Mouse (Mus musculus) spleen, adult 12 weeks (tissue): Measurements from ENCODE around the gene Hmces.
"Not testable (repeated sequence)": the region's sequence is repeated elsewhere in the genome, so short reads cannot be mapped to it uniquely, and the experiment has no call there.

Experiments used
- DNase-seq: peaks from one replicate; pipeline ENCODE4 v3.0.0; 2022; ENCODE audit warnings: low spot score

Hmces gene

DNA sequence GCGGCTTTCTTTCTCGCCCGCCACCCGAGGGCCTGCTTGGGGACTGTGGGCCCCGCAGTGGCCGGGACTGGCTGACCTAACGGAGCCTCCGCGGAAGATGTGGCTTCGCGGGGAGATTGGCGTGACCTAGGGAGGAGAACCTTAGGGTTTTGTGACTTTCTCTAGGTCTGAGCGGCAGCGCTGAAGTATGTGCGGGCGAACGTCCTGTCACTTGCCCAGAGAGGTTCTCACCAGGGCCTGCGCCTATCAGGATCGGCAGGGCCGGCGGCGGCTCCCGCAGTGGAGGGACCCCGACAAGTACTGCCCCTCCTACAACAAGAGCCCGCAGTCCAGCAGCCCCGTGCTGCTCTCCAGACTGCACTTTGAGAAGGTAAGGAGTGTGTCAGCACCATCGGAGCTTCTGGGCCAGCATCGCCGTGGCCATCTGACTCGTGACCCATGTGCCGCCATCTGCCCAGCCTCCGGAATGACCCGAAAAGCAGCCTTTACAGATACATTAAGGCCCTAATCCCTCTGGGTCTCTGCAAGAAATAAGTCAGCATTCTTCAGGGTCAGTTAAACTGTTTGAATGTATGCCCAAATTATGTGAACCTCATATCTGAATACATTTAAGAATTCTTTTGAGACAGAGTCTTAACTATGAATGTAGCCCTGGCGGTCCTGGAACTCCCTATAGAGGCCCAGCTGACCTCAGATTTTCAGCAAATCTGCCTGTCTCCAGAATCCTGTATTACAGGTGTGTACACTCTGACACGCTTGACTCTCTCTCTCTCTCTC, 779 bp downstream of the Hmces start:
- peak; percentile 43 for DNase-seq

DNA sequence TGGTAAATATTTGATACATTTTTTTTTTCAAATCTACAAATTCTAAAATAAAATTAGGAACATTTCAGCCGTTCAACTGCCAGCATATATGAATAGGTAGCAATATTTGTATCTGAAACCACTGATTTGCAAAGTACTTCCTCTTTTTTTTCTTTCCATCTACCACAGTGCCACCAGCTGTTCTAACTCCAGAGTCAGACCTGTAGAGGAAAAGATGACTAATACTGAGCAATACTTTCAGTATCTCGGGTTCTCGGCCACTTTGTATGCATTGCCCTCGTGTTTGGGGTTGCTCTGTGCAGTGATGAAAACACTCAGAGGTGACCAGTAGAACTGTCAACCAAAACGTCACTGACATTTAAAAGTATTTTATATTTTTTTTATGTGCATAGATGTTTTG, 2.2 kb downstream of the Hmces start:
- no peak for DNase-seq

DNA sequence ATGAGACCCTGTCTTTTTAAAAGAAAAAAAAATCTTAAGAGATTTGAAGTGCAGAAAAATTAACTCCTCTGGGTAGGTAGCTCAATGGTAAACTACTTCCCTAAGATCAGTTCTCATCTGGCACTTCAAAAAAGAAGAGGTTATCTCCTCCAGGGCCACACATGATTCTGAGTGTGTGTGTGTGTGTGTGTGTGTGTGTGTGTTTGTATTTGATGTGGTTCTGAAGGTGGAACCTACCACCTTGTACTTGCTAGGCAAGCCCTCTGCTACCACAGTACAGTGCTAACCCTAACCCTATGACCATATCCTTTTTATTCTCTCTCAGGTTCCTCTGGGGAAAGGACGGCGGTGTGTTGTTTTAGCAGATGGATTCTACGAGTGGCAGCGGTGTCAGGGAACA, 7.5 kb downstream of the Hmces start:
- DNase-seq, result no peak

DNA sequence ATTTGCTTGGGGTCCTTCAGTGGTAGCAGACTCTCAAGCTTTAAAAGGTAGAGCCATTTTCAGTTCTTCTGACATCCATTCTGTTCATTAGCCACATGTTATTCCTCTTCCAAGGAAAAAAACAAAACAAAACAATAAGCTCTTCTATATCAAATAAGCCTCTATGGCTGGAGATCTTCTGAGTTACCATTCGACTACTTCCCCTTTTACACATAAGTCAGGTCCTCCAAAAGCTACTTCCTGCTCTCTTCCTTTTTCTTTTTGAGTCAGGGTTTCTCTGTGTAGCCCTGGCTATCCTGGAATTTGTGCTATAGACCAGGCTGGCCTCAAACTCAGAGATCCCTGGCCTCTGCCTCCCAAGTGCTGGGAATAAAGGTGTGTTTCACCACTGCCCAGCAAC, 9.9 kb downstream of the Hmces start:
- DNase-seq, result no peak

DNA sequence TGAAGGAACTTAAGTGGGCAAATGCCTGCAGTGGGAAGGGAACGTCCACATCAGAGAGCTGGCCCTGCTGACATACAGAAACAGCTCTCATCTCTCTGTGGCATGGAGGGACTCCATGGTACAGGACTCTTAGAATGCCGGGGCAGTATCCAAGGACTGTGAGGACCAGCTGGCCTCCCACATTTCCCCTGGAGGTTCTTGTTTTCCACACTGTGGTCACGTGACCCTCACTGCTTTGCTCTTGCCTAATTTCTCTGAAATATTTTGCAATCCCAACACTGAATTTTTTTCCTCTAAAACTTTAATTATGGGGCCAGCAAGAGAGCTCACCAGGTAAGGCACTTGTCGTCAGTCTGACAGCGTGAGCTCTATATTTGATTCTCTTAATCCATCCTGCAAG, 21.3 kb downstream of the Hmces start:
- no peak for DNase-seq

DNA sequence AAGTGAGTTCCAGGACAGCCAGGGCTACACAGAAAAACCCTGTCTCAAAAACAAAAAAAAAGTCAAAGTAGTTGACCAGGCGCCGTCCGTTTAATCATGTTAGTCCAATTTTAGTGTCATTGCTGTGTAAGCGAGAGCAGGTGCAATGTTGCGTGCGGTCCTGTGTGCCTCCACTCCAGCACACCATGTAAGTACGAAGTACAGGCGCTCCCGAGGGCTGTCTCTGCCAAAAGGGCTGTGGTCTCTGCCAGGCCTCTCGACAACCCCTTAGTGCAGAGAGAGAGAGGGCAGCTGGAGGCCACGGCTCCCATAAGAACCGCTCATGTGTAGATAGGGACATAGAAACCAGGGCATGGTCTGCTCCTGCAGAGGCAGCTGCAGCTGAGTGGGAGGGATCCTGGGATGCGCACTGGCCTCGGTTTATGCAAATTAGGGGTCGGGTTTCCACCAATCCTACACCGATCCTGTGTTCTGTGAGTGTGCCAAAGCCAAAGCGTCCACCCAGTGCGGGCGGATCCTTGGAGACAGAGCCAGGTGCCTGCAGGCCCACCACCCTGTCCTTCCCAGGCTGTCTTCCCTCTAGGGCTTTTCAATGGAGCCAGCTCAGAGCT, 23.5 kb downstream of the Hmces start:
- no peak for DNase-seq

DNA sequence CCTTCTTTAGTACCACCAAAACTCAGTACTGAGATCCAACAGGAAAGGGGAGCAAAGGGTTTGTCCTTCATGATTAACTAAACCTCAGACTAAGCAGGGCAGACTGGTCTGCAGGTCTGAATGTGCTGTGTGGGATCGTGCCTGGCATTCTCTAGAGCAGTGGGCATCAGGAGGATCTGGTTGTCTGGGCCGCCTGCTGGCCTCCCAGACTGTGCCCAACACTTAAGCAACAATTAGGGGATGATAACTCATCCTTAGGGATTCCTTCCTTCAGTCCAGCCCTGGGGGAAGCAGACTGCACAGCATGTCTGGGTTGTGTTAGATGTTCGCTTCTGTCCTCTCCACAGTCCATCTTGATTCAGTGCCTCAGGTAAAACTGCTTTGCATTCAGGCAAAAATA, 25.2 kb downstream of the Hmces start:
- no peak for DNase-seq

DNA sequence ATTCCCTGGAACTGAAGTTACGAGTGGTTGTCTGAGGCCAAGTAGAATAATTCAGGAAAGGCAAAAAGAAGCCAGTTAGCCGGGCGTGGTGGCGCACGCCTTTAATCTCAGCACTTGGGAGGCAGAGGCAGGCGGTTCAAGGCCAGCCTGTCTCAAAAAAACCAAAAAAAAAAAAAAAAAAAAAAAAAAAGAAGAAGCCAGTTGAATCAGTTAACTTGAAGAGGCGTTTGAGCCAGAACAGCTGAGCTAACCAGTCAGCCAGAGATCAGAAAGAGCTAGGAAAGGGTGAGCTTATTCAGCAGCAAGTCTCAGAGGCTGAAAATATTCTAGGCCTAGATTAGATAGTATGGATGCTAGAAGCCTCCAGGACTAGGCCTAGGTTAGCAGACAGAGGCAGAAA, 28.4 kb downstream of the Hmces start:
- no peak for DNase-seq

DNA sequence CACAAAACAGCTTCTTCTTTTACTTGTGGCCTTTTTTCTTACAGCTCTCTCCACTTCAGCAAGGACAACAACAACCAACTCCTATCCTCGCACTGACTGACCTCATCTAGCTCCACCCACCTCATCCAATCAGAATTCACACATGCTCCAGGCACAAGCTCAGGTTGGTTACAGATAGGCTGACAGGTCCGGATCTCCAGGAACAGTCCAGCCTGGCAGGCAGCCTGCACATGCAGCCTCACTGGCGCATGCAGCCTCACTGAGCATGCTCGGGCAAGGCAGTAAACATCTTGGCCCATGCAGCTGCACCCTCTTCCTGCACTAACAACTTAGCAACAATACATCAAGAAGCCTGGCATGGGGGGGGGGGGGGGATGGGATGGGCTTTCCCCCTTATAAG, 48.7 kb downstream of the Hmces start:
- not testable (repeated sequence) for DNase-seq

DNA sequence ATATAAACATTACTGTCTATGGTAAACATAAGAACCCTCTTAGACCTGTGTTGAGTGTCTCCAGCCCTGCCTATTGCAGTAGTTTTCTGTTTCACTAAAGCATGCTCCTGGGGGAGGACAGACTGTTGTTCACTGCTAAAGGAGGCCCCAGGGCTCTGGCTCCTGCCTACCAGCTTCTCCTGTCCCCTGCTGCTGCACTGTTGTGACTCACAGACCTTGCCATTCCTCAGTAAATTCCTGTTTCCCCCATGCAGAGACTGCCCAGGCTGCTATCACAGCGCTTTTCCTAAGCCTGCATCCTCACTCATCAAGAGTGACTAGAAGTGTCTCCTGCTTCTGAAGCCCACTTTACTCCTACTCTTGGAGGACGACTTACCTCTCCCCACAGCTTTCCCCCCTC, 56.3 kb downstream of the Hmces start:
- DNase-seq, result no peak

DNA sequence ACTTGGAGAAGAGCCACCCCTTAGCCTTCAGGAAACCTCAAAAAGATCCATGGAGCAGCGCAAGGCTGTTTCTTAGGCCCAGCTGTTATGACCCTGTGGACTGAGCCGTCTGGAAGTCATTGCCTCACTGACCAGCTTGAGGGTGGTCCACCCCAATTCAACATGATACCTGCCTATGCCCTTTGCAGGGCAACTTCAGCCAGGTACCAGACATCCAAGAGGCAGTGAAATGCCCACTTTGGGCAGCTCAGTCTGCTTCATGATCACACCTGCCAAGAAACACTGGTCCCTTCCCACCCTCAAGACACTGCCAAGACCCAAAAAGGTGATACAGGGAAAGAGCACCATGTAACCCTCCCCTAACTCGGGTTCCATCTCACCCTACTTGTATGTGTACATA, 66.0 kb downstream of the Hmces start:
- DNase-seq, result no peak

DNA sequence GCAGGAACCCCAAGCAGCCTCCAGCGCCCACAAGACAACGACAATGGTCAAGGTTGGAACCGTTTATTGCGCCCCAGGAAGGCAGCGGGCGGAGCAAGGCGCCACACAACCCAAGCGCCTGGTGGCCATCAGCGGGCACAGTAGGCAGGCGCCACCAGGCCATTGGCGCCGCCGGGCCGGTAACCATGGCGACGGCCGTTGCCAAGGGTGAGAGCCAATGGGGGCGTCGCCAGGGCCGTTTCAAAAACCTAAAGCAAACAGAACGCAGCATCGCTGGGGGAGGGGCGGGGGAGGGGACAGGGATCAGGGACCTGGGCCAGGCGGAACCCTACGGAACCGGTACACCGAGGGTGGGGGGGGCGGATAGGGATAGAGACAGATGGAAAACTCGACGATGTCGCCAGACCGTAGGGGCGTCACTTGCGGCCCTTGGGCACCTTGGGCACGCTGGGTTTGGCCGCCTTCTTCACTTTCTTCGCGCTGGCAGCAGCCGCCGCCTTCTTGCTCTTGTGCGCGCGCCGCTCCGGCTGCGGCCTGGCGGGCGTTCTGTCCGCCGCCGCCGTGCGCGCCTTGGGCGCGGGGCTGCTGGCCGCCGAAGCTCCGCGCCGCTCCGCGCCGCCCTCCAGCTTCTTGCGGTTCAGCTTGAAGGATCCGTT, 66.8 kb downstream of the Hmces start:
- DNase-seq, result no peak

DNA sequence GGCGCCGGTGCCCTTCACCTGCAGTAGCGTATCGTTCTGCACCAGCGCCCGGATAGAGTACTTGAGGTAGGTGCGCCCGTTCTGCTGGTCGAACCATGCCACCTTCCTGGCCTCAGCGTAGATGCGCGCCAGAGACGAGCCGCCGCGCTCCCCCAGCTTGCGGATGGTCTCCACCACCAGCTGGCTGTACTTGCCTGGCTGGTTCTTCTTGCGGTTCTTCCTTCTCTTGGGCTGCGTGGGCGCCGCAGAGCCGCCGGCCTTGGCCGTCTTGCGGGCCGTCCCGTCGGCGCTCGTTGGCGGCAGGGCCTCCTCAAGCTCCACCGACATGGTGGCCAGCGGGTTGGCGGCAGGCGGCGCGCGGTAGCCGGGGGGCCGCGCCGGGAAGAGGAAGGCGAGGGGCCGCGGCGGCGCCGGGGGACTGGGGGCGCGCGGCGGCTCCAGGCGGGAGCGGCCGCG, 67.3 kb downstream of the Hmces start:
- DNase-seq, result no peak

DNA sequence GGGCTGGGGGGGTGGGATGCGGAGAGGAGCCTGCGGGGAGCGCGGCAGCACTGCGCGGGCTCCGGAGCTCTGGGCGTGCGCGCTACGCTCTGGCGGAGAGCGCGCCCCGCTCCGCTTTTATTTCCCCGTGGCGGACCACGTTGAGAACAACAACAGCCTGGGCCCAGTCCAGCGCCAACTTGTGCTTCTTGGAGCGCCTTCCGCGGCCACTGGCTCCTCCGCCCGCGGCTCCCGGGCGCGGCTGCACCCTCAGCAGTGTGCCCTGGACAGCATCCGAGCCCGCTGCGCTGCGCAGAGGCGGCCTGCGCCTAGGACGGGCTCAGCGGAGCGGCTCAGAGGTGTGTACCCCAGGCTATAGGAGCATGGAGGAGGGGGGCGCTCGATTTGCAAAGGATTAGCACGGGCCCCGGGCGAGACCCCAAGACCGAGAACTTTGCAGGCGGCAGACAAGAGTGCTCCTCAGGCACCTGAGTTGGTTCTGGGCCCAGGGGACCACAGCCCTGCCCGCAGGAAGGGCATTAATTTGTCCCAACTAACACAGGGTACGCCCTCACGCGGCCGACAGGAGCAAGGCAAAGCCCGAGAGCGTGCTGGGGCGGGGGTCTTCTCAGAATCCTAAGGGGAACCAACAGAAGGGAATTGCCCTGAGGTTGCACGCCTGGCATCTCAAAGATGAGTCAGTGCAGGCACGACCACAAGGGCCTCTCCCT, 68.0 kb downstream of the Hmces start, which contains the start of gene H1fx:
H1fx (minus strand) TSS at position 91 of the 710 bp plus-strand sequence.
- DNase-seq, result no peak

DNA sequence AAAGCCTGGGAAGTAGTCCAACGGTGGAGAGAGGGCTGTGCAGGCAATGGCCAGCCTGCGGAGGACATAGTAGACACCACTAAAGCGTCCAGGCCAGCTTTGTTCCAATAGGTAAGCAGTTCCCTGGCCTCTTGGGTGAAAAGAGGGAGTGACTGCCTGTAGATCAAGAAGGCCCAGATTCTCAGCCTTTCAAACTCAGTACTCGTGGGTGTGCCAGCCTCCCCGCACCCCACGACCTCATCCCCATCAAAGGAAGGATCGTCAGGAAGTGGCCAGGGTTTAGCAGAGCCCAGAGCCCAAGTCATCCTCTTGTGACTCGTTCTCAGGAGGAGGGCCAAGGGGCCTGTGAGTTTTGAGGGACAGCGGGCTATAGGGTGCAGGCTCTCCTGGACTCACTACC, 68.8 kb downstream of the Hmces start:
- DNase-seq, result no peak
